In genomic region chr10:61782799-61783611, GRCm38 (mm10) we compare ENCODE assay signal across 8 mouse cellular contexts. TPM values are rescaled to one million over a fixed set of nuclear protein-coding genes. Genes with fewer than 3 reads are reported as not detected.
DNase-seq lines count a peak whose midpoint lies in the region; ATAC-seq and TF ChIP-seq lines count a peak whose summit lies in the region.

No protein-coding gene starts in this region.

- TF ChIP-seq CTCF in liver, embryonic 14.5 days (IDR thresholded peaks at IDR 0.05; ENCODE audit: low read depth) = peak; percentile 51

- H3K9ac ChIP-seq in heart, embryonic 16.5 days (ENCODE audit: low read length) = peak overlapping the region; percentile 91
- peak overlapping the region; percentile 18; the same call in 1 of the 2 replicates for H3K9ac ChIP-seq in liver, embryonic 14.5 days (replicated peaks)
- H3K9ac ChIP-seq in neural tube, embryonic 13.5 days = peak overlapping the region; percentile 100

- H3K36me3 ChIP-seq in forebrain, embryonic 10.5 days (replicated peaks) = peaks cover 32% of the 10 kb centered on the region
- H3K36me3 ChIP-seq in heart, embryonic 16.5 days (ENCODE audit: control insufficient read depth, insufficient read depth) = no peaks in the 10 kb centered on the region
- H3K36me3 ChIP-seq in liver, embryonic 14.5 days (replicated peaks; ENCODE audit: control insufficient read depth, insufficient read depth, low read depth) = no peaks in the 10 kb centered on the region
- H3K36me3 ChIP-seq in neural tube, embryonic 13.5 days = no peaks in the 10 kb centered on the region

- DNase-seq in urinary bladder, adult 18-20 months (ENCODE audit: low spot score in 2 of 2) = peak; percentile 28 to 71
- DNase-seq in urinary bladder, postnatal 10 days (ENCODE audit: low spot score) = no peak
- peak; percentile 81 for DNase-seq in forebrain, embryonic 10.5 days (ENCODE audit: extremely low spot score, low spot score)
- peak; percentile 72 to 81 for DNase-seq in kidney, postnatal 25 days
- no peak for DNase-seq in liver, embryonic 14.5 days (ENCODE audit: low read depth in 3 of 3, low spot score in 3 of 3)
- peak; percentile 11 to 14 for DNase-seq in thymus, postnatal 36 days

- H3K4me3 ChIP-seq in forebrain, embryonic 10.5 days = peak overlapping the region; percentile 97
- peak overlapping the region; percentile 90 for H3K4me3 ChIP-seq in heart, embryonic 16.5 days (ENCODE audit: low read length)
- peak overlapping the region; percentile 39 to 57 for H3K4me3 ChIP-seq in liver, embryonic 14.5 days (ENCODE audit: insufficient read depth in 1 of 2, low read depth in 2 of 2, low read length in 2 of 2)
- peak overlapping the region; percentile 86 for H3K4me3 ChIP-seq in neural tube, embryonic 13.5 days

- H3K4me2 ChIP-seq in heart, embryonic 16.5 days (ENCODE audit: low read depth, low read length) = peak overlapping the region; percentile 82
- peak overlapping the region; percentile 61 for H3K4me2 ChIP-seq in liver, embryonic 14.5 days (ENCODE audit: low read depth)
- peak overlapping the region; percentile 66 for H3K4me2 ChIP-seq in neural tube, embryonic 13.5 days

- H3K4me1 ChIP-seq in forebrain, embryonic 10.5 days = peaks cover 34% of the 10 kb centered on the region
- no peaks in the 10 kb centered on the region for H3K4me1 ChIP-seq in heart, embryonic 16.5 days (ENCODE audit: control insufficient read depth, insufficient read depth, low read length)
- peaks cover 0 to 5% of the 10 kb centered on the region in 2 experiments; a peak in 1 of 4 replicates for H3K4me1 ChIP-seq in liver, embryonic 14.5 days (replicated peaks; ENCODE audit: control insufficient read depth in 2 of 2, insufficient read depth in 2 of 2, low read length in 1 of 2)
- peaks cover 35% of the 10 kb centered on the region for H3K4me1 ChIP-seq in neural tube, embryonic 13.5 days (replicated peaks)

- no peaks in the 10 kb centered on the region for H3K9me3 ChIP-seq in forebrain, embryonic 10.5 days
- H3K9me3 ChIP-seq in heart, embryonic 16.5 days (replicated peaks; ENCODE audit: control insufficient read depth, low read length) = no peaks in the 10 kb centered on the region
- no peaks in the 10 kb centered on the region for H3K9me3 ChIP-seq in liver, embryonic 14.5 days (ENCODE audit: control insufficient read depth, low read length)
- H3K9me3 ChIP-seq in neural tube, embryonic 13.5 days = no peaks in the 10 kb centered on the region

- H3K27ac ChIP-seq in forebrain, embryonic 10.5 days = peak overlapping the region; percentile 100
- H3K27ac ChIP-seq in heart, embryonic 16.5 days (ENCODE audit: low read length) = peak overlapping the region; percentile 85
- no peak overlapping the region for H3K27ac ChIP-seq in liver, embryonic 14.5 days
- H3K27ac ChIP-seq in neural tube, embryonic 13.5 days (replicated peaks) = peak overlapping the region; percentile 99

- peak; percentile 68 for ATAC-seq in heart, embryonic 16.5 days (replicated peaks; ENCODE audit: extremely low read depth, insufficient read depth, low FRiP score)
- no peak for ATAC-seq in liver, embryonic 14.5 days (ENCODE audit: insufficient read depth)
- ATAC-seq in neural tube, embryonic 13.5 days (ENCODE audit: low read depth) = peak; percentile 77

- H3K27me3 ChIP-seq in forebrain, embryonic 10.5 days (ENCODE audit: poor library complexity, severe bottlenecking) = no peaks in the 10 kb centered on the region
- H3K27me3 ChIP-seq in heart, embryonic 16.5 days (ENCODE audit: control insufficient read depth, insufficient read depth, low read length) = no peaks in the 10 kb centered on the region
- peaks cover 31% of the 10 kb centered on the region for H3K27me3 ChIP-seq in liver, embryonic 14.5 days (ENCODE audit: control insufficient read depth, insufficient read depth, low read length)
- H3K27me3 ChIP-seq in neural tube, embryonic 13.5 days = no peaks in the 10 kb centered on the region

- no peak for TF ChIP-seq EP300 in liver, embryonic 14.5 days (IDR thresholded peaks at IDR 0.05; ENCODE audit: low read depth)

- WGBS in forebrain, embryonic 10.5 days = under 1% methylated on average over 73 of the region's 74 CpGs
- WGBS in heart, embryonic 16.5 days = 1% methylated on average over 58 of the region's 74 CpGs
- under 1% methylated on average over 65 of the region's 74 CpGs for WGBS in liver, embryonic 14.5 days (ENCODE audit: insufficient replicate concordance)
- WGBS in neural tube, embryonic 13.5 days = under 1% methylated on average over 71 of the region's 74 CpGs

RNA-seq across cellular contexts. Expression of gene H2afy2, which starts 0.9 kb away (rescaled TPM):
- 327 and 330 TPM in 2 replicates for polyA plus RNA-seq in forebrain, embryonic 10.5 days (2016; fragmentation: Nextera tagmentation; extraction: Ambion mirVana)
- polyA plus RNA-seq in heart, embryonic 16.5 days (2015; fragmentation: Nextera tagmentation; extraction: Ambion mirVana) = 44.2 and 44.5 TPM in 2 replicates
- polyA plus RNA-seq in liver, embryonic 14.5 days (2012; rRNA removed) = 1.1 and 1.7 TPM in 2 replicates
- 1.1 and 1.5 TPM in 2 replicates for polyA plus RNA-seq in liver, embryonic 14.5 days (2014; fragmentation: Nextera tagmentation; extraction: Ambion mirVana)
- polyA plus RNA-seq in neural tube, embryonic 13.5 days (2015; fragmentation: Nextera tagmentation; extraction: Ambion mirVana) = 306 and 328 TPM in 2 replicates

Comparison
In these comparisons a context has a peak if more than half of its experiments do, and no peak if none do; other contexts are left out.
1. DNase-seq: peak in urinary bladder, adult 18-20 months (2 of 2), forebrain, embryonic 10.5 days (single experiment), kidney, postnatal 25 days (2 of 2) and thymus, postnatal 36 days (2 of 2); none in urinary bladder, postnatal 10 days (single experiment) and liver, embryonic 14.5 days (0 of 3).
2. H3K9ac ChIP-seq: peak in every context shown above with its lines; median percentile 100 in neural tube, embryonic 13.5 days; 91 in heart, embryonic 16.5 days; 18 in liver, embryonic 14.5 days.
3. RNA of gene H2afy2, which starts 0.9 kb away (polyA plus RNA-seq): 327 to 330 TPM in forebrain, embryonic 10.5 days, 306 to 328 TPM in neural tube, embryonic 13.5 days and 44.2 to 44.5 TPM in heart, embryonic 16.5 days; 1.1 to 1.7 TPM in liver, embryonic 14.5 days; every median in the first group is over 10 times any median in the second.
4. Peak in every context shown above with its lines, with median percentiles within 50 percentile points of each other: H3K4me3 ChIP-seq and H3K4me2 ChIP-seq.